Mouse (Mus musculus): ENCODE data around the gene Fpgs. TPM values are rescaled to one million over a fixed set of nuclear protein-coding genes. Genes with fewer than 3 reads are reported as not detected.

The Fpgs gene
- 10 to 100 TPM; 10.5 to 12.5 TPM for total RNA-seq (2021)

GRCm38 (mm10) chr2:32704021-32704421 lies at the start of gene Fpgs:
TSS of gene Fpgs (minus strand) at chr2:32704145.
- DNase-seq = no peak

- no peak for DNase-seq
These were observed 48.2 kb upstream of the Fpgs start for GRCm38 (mm10) chr2:32752181-32752580.

GRCm38 (mm10) chr2:32751665-32752033 lies 47.7 kb upstream of the Fpgs start:
- DNase-seq = no peak

GRCm38 (mm10) chr2:32750887-32751664 lies 47.1 kb upstream of the Fpgs start:
- peak; percentile 76 for DNase-seq

- DNase-seq = no peak
These were observed 46.3 kb upstream of the Fpgs start for GRCm38 (mm10) chr2:32750199-32750598.

GRCm38 (mm10) chr2:32749082-32749481 lies 45.1 kb upstream of the Fpgs start:
- no peak for DNase-seq

- DNase-seq = peak; percentile 43
These were observed 40.5 kb upstream of the Fpgs start for GRCm38 (mm10) chr2:32744272-32744982.

GRCm38 (mm10) chr2:32742173-32742531 lies 38.2 kb upstream of the Fpgs start:
- DNase-seq = peak; percentile 43

GRCm38 (mm10) chr2:32741273-32742172 lies 37.6 kb upstream of the Fpgs start:
- DNase-seq = peak; percentile 73

- DNase-seq = no peak
These were observed 36.9 kb upstream of the Fpgs start, which contains the start of gene 6330409D20Rik for GRCm38 (mm10) chr2:32740916-32741272. TSS of gene 6330409D20Rik (minus strand) at chr2:32741016.

- DNase-seq = no peak
These were observed 35.4 kb upstream of the Fpgs start for GRCm38 (mm10) chr2:32739311-32739710.

- DNase-seq = no peak
These were observed 33.1 kb upstream of the Fpgs start for GRCm38 (mm10) chr2:32737008-32737407.

GRCm38 (mm10) chr2:32736306-32736829 lies 32.4 kb upstream of the Fpgs start:
- DNase-seq = no peak

- DNase-seq = peak; percentile 73
These were observed 31.0 kb upstream of the Fpgs start for GRCm38 (mm10) chr2:32734933-32735332.

- no peak for DNase-seq
These were observed 30.5 kb upstream of the Fpgs start for GRCm38 (mm10) chr2:32734480-32734879.

- DNase-seq = no peak
These were observed 28.8 kb upstream of the Fpgs start for GRCm38 (mm10) chr2:32732695-32733094.

- peak; percentile 53 for DNase-seq
These were observed 28.0 kb upstream of the Fpgs start for GRCm38 (mm10) chr2:32731911-32732310.

GRCm38 (mm10) chr2:32730854-32731253 lies 26.9 kb upstream of the Fpgs start:
- DNase-seq = peak; percentile 73

- no peak for DNase-seq
These were observed 25.6 kb upstream of the Fpgs start for GRCm38 (mm10) chr2:32729547-32729946.

- DNase-seq = peak; percentile 68
These were observed 24.5 kb upstream of the Fpgs start for GRCm38 (mm10) chr2:32728463-32728862.

GRCm38 (mm10) chr2:32727435-32727834 lies 23.5 kb upstream of the Fpgs start:
- peak; percentile 95 for DNase-seq
